Mouse (Mus musculus) monocyte, adult 59 days (primary cell): ENCODE data around the gene Gm11639. TPM values are rescaled to one million over a fixed set of nuclear protein-coding genes. Genes with fewer than 3 reads are reported as not detected.

Source experiments
- total RNA-seq, 2 experiments: library from RNA; stranded (reverse); gene quantifications; one replicate each; pipeline ENCODE4 v1.2.4; 2023

Gm11639 gene
- total RNA-seq, result not detected

DNA sequence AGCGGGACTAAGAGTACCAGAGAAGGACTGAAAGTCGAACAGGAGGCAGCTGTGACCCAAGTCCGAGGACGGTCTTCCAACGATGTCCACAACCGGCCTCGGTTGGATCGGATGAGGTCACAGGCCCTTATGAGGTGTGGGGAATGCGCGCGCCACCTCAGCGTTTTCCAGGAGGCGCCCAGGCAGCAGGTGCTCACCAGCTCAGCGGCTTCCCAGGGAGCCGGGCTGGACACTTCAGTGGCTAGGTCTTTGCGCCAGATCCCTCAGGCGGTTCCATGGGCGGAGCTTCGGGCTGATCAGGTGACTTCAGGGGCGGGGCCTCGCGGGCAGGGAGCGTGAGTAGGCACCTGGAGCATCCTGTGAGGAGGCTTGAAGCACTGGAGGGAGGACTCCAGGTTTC lies at the start of gene Gm11639:
Gm11639 (plus strand) TSS at position 160 of the 400 bp plus-strand sequence.

DNA sequence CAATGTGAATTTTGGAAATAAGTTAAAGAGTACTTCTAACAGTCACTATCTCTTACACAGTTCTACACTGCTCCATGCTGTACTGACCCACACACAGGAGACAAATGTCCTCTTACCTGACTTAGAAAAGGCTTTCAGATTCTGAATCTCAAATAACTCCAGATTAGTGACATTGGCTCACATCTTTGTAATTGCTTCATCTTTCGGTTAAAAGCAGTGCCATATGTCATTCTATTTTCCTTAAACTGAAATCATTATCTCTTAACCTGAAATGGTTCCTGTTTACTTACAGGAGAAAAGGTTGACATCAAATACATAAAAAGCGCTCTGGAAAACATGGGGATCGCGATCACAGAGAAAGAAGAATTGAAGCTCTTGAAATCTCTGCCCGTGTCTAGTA lies 377.8 kb downstream of the Gm11639 start, which contains the start of gene Efcab3:
Efcab3 (plus strand) TSS at position 301 of the 400 bp plus-strand sequence.

DNA sequence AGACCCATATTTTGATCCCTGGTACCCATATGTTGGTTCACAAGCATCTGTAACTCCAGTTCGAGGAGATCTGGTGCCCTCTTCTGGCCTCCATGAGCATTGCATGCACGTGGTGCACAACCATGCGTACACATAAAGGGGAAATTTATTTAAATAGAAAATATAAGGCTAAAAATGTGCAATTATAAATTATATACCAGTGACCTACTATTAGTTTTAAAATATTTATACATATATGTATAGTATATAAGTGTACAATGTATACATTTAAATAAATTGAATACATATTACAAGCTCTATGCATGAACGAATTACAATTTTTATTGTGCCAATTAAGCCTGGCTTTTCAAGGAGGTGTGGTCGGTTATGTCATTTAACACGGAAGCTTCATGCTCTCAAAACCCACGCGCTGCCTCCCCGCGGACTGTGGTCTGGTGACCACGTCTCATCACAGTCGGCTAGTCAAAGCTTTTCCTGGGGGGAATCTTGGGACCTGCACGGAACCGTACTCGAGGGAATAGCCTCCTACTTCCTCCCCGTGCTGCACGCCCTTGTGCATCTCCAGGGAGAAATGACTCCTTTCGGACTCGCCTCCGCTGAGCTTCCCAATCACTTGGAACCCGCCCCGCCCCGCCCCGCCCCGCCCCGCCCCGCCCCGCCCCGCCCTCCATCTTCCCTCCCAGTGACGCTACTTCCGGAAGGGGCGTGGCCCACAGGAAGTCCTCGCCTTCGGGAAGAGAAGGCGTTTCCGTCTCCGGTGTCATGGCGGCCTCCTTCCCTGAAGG lies 440.4 kb downstream of the Gm11639 start, which contains the start of gene Mettl2:
Mettl2 (plus strand) TSS at position 691 of the 785 bp plus-strand sequence.

DNA sequence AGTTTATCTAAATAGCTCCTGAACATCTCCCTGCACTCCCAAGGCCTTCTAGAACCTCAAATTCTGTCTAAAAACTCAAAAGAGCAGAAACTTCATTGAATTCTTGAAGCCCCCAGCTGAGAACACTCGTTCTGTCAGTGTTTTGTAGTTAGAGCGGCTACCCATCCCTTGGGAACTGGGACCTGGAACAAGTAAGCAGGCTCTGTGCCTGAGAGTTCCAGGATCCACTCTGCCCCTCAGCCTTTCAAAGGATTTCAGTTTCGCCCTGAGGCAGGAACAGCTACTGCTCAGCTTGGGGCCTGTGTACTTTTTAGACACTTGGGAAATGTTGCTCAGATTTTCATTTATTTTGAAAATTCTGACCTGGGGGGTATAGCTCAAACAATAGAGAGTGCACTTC lies 461.1 kb downstream of the Gm11639 start, which contains the start of gene Gm10842:
Gm10842 (plus strand) TSS at position 301 of the 400 bp plus-strand sequence.

Other genes starting within 250 kb of the Gm11639 start
- 10 to 100 TPM; 91.8 to 92.9 TPM for gene Kansl1, start 216.8 kb upstream of the Gm11639 start, total RNA-seq
- 10 to 100 TPM; 24.4 to 25.4 TPM for gene Cdc27, start 135.1 kb upstream of the Gm11639 start, total RNA-seq
- not detected for gene Myl4, start 135.0 kb upstream of the Gm11639 start, total RNA-seq
- 10 to 100 TPM; 20.8 to 22.2 TPM for gene Itgb3, start 77.7 kb upstream of the Gm11639 start, total RNA-seq